Mouse (Mus musculus): ENCODE data around the gene Bcam. TPM values are rescaled to one million over a fixed set of nuclear protein-coding genes. Genes with fewer than 3 reads are reported as not detected.
"Not testable (repeated sequence)": the region's sequence is repeated elsewhere in the genome, so short reads cannot be mapped to it uniquely, and the experiment has no call there.

Bcam gene
- polyA plus RNA-seq, 1 experiment from 2014 or later: 14.0 TPM

DNA sequence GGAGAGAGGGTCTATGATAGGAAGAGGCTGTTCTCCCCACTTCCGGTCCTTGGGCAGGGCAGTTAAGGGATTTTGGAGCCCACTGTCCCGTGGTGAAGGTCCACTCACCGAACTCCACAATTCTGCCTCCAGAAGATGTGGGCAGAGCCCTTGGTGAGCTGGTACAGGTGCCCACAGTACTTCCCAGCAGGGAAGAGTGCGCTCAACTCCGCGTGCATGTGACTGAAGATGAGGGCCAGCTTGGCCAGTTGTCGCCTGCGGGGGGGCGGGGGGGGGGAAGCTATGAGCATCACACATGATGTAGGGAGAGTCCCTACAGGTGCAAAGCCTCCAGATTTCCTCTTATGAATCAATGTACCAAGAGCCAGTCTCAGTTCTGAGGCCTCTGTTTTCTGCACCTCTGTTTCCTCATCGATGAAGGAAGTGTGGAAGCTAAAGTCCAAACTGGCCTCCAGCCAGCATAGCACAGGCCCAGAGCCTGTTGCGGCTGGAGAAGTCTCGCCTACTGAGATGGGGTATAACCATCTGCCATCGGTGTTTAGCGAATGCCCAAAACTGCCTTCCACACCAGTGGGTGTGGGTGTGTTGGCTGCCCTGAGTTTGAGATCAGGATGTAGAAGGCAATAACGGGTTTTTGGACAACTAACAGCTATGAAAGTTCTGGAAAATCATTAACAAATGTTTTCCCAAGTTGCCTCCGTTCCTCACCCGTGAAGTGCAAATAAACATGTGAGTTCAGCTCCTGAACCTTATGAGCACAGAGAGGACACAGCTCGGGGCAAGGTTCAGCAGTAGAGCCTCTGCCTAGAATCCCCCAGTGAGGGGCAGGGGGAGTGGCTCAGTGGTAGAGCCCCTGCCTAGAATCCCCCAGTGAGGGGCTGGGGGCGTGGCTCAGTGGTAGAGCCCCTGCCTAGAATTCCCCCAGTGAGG, 22.1 kb upstream of the Bcam start:
- ATAC-seq: no peak
- no peak overlapping the region for H3K4me2 ChIP-seq (ENCODE audit: low read length)
- peaks cover 5% of the 10 kb centered on the region; the same call in 1 of the 2 replicates for H3K4me1 ChIP-seq (ENCODE audit: control insufficient read depth, insufficient read depth, low read length)
- peaks cover 22% of the 10 kb centered on the region for H3K27me3 ChIP-seq (ENCODE audit: control insufficient read depth, insufficient read depth, low read depth, low read length)
- no peak overlapping the region for H3K27ac ChIP-seq (ENCODE audit: low read length)
- WGBS: 89% methylated on average over 19 of the region's 19 CpGs
- no peaks in the 10 kb centered on the region for H3K9me3 ChIP-seq (replicated peaks; ENCODE audit: control insufficient read depth, low read length, poor library complexity, severe bottlenecking)
- H3K4me3 ChIP-seq (ENCODE audit: low read depth, low read length): no peak overlapping the region
- H3K9ac ChIP-seq (ENCODE audit: low read depth, low read length): no peak overlapping the region
- no peaks in the 10 kb centered on the region for H3K36me3 ChIP-seq (ENCODE audit: control insufficient read depth, insufficient read depth, low read length)

DNA sequence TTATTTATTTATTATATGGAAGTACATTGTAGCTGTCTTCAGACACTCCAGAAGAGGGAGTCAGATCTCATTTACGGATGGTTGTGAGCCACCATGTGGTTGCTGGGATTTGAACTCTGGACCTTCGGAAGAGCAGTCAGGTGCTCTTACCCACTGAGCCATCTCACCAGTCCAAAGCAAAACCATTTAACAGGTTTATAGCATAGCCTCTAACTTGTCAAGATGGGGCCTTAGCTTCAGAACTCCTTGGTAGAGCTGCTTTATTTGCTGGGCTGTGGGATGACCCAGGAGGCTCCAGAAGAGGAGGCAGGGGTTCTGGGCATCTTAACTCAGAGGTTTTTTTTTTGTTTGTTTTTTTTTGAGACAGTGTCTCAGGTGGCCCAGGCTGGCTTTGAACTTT, 20.7 kb upstream of the Bcam start:
- H3K27me3 ChIP-seq (ENCODE audit: control insufficient read depth, insufficient read depth, low read depth, low read length): peaks cover 12% of the 10 kb centered on the region
- not testable (repeated sequence) for H3K9ac ChIP-seq (ENCODE audit: low read depth, low read length); H3K4me2 ChIP-seq (ENCODE audit: low read length); H3K9me3 ChIP-seq (replicated peaks; ENCODE audit: control insufficient read depth, low read length, poor library complexity, severe bottlenecking); H3K36me3 ChIP-seq (ENCODE audit: control insufficient read depth, insufficient read depth, low read length); H3K4me3 ChIP-seq (ENCODE audit: low read depth, low read length); ATAC-seq; H3K4me1 ChIP-seq (ENCODE audit: control insufficient read depth, insufficient read depth, low read length); H3K27ac ChIP-seq (ENCODE audit: low read length)
- WGBS: 82% methylated on average over 2 of the region's 2 CpGs

DNA sequence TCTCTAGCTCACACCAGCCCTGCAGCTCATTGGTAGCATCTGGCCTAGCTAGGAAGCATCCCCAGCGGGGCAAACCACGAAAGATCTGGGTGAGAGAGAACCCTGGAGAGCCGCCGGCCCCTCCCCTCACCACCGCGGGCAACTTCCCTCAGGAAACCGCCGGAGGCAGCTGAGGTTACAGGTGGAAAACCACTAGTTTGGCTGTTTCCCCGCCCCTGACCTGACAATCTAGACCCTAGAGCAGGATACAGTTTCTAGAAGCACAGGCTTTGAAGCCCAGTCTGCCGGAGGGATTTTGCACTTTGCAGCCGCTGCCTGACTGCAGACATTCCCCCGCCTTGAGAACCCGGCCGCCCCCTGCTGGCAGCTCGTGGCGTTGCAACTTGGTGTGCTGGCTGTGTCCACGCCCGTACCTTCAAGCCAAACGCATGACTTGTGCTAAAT, 19.1 kb upstream of the Bcam start:
- Histone ChIP-seq H3K9me3 (replicated peaks; ENCODE audit: control insufficient read depth, low read length, poor library complexity, severe bottlenecking) (no peaks in the 10 kb centered on the region), H3K4me2 (ENCODE audit: low read length) (peak overlapping the region; percentile 79), H3K9ac (ENCODE audit: low read depth, low read length) (peak overlapping the region; percentile 58)

DNA sequence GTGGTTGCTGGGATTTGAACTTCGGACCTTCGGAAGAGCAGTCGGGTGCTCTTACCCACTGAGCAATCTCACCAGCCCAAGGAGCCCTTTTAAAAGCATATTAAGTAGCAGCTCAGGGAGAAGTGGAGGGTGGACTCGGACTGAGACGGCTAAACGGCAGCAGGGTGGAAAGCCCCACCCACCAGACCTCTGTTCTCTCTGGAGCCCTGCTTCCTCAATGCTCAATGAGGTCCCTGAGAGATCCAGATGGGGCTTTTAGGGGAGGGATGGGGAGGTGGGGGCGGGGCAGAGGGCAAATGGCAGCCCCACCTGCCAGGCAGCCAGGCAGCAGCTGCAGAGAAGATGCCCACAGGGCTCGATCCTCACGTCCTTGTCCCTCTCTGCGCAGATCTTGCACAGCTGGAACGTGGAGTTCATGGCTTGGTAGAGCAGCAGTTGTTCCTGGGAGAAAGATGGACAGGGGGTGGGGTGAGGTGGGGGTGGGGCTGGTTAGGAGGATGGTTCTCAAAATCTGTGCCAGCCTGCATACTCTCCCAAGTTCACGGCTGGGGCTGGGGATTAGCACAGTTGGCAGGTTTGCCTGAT, 15.2 kb upstream of the Bcam start:
- no peak overlapping the region for H3K4me2 ChIP-seq (ENCODE audit: low read length)
- H3K27me3 ChIP-seq (ENCODE audit: control insufficient read depth, insufficient read depth, low read depth, low read length): 0 out of 2 replicates have a peak, but pooled peaks cover 2% of the 10 kb centered on the region
- no peaks in the 10 kb centered on the region for H3K9me3 ChIP-seq (replicated peaks; ENCODE audit: control insufficient read depth, low read length, poor library complexity, severe bottlenecking)
- H3K36me3 ChIP-seq (ENCODE audit: control insufficient read depth, insufficient read depth, low read length): no peaks in the 10 kb centered on the region
- H3K4me1 ChIP-seq (ENCODE audit: control insufficient read depth, insufficient read depth, low read length): peaks cover 3% of the 10 kb centered on the region; the same call in 1 of the 2 replicates
- ATAC-seq: no peak
- H3K9ac ChIP-seq (ENCODE audit: low read depth, low read length): no peak overlapping the region
- H3K27ac ChIP-seq (ENCODE audit: low read length): no peak overlapping the region
- no peak overlapping the region for H3K4me3 ChIP-seq (ENCODE audit: low read depth, low read length)
- 44% methylated on average over 12 of the region's 12 CpGs for WGBS

More for the DNA sequence above, 19.1 kb upstream of the Bcam start:
- Histone ChIP-seq H3K36me3 (ENCODE audit: control insufficient read depth, insufficient read depth, low read length) (no peaks in the 10 kb centered on the region), H3K4me3 (ENCODE audit: low read depth, low read length) (peak overlapping the region; percentile 36), H3K27me3 (ENCODE audit: control insufficient read depth, insufficient read depth, low read depth, low read length) (0 out of 2 replicates have a peak, but pooled peaks cover 2% of the 10 kb centered on the region), H3K4me1 (ENCODE audit: control insufficient read depth, insufficient read depth, low read length) (peaks cover 3% of the 10 kb centered on the region; the same call in 1 of the 2 replicates), H3K27ac (ENCODE audit: low read length) (peak overlapping the region; percentile 44; the same call in 1 of the 2 replicates)
- peak; percentile 67 for ATAC-seq
- WGBS: under 1% methylated on average over 19 of the region's 19 CpGs

DNA sequence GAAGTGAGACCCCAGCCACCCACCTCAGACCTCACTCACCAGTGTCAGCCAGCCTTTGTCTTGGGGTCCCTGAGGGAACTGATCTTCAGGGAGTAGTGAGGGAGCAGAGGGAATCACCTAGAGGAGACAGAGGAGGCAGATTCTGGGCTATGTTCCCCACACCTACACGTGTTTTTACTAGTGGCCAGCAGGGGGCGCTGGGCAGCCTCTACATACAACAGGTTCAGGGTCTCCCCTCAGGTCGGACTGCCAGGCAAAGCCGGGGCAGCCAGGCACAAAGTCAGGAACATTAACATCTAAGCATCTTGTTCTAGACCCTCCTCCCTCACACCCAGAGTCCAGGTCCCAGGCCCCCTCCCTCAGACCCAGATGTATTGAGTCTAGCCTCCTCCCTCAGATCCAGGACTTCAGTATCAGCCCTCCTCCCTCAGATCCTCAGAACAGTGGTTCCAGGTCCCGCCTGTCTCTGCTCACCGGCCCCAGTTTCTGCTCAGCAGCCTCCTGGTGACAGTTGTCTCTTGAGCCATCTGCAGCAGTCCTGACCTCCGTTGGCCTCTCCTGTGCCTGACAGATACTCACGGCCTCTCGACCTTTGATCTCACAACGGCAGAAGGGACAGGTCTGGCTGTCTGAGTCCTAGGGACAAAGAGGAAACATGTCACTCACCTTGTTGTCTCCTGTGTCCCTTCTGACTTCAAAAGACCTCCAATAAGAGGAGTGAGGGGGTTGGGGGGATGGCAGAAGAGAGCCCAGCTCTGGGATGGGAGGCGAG, 14.1 kb upstream of the Bcam start:
- WGBS: 44% methylated on average over 11 of the region's 11 CpGs
- Histone ChIP-seq H3K9me3 (replicated peaks; ENCODE audit: control insufficient read depth, low read length, poor library complexity, severe bottlenecking) (no peaks in the 10 kb centered on the region), H3K4me1 (ENCODE audit: control insufficient read depth, insufficient read depth, low read length) (peaks cover 3% of the 10 kb centered on the region; the same call in 1 of the 2 replicates), H3K4me3 (ENCODE audit: low read depth, low read length) (no peak overlapping the region), H3K9ac (ENCODE audit: low read depth, low read length) (no peak overlapping the region), H3K36me3 (ENCODE audit: control insufficient read depth, insufficient read depth, low read length) (no peaks in the 10 kb centered on the region), H3K27me3 (ENCODE audit: control insufficient read depth, insufficient read depth, low read depth, low read length) (no peaks in the 10 kb centered on the region), H3K27ac (ENCODE audit: low read length) (no peak overlapping the region), H3K4me2 (ENCODE audit: low read length) (no peak overlapping the region)
- ATAC-seq: no peak

DNA sequence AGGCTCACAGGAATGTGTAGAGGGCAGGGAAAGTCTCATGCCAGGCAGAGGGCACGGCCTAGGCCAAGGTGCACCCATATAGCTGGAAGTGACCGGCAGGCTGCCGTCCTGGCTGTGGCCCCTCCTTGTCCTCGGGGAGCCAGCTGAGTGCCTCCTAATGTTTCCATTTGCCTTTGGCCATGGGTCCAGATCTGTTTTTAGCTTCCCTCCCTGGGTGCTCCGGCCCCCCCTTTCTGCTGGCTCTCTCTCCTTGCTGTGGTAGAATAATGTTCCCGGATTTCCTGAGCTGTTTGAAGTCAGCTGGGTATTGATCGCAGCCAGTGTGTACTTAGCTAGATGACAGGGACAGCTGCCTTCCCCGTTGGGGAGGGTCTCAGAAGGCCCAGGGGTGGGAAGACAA, 12.8 kb upstream of the Bcam start:
- Histone ChIP-seq H3K9me3 (replicated peaks; ENCODE audit: control insufficient read depth, low read length, poor library complexity, severe bottlenecking) (no peaks in the 10 kb centered on the region), H3K4me2 (ENCODE audit: low read length) (no peak overlapping the region), H3K27me3 (ENCODE audit: control insufficient read depth, insufficient read depth, low read depth, low read length) (no peaks in the 10 kb centered on the region), H3K4me3 (ENCODE audit: low read depth, low read length) (no peak overlapping the region), H3K36me3 (ENCODE audit: control insufficient read depth, insufficient read depth, low read length) (no peaks in the 10 kb centered on the region), H3K9ac (ENCODE audit: low read depth, low read length) (no peak overlapping the region), H3K27ac (ENCODE audit: low read length) (no peak overlapping the region), H3K4me1 (ENCODE audit: control insufficient read depth, insufficient read depth, low read length) (no peaks in the 10 kb centered on the region)
- no peak for ATAC-seq
- 68% methylated on average over 8 of the region's 8 CpGs for WGBS

DNA sequence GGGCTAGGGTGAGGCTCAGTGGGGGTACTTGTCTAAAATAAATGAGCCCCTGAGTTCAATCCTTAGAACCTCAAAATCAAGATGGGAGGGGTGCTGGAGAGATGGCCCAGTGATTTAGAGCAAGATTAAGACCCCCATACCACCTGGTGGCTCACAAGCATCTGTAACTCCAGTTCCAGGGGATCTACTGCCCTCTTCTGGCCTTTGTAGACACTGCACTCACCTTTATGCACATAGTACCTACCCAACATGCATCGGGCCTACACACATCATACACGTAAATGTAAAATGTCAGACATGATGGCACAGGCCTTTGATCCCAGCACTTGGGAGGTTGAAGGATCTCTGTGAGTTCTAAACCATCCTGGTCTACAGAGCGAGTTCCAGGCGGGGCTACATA, 11.8 kb upstream of the Bcam start:
- Histone ChIP-seq H3K27ac (ENCODE audit: low read length) (no peak overlapping the region), H3K4me2 (ENCODE audit: low read length) (no peak overlapping the region), H3K4me1 (ENCODE audit: control insufficient read depth, insufficient read depth, low read length) (no peaks in the 10 kb centered on the region), H3K9ac (ENCODE audit: low read depth, low read length) (no peak overlapping the region), H3K27me3 (ENCODE audit: control insufficient read depth, insufficient read depth, low read depth, low read length) (no peaks in the 10 kb centered on the region), H3K36me3 (ENCODE audit: control insufficient read depth, insufficient read depth, low read length) (no peaks in the 10 kb centered on the region), H3K4me3 (ENCODE audit: low read depth, low read length) (no peak overlapping the region), H3K9me3 (replicated peaks; ENCODE audit: control insufficient read depth, low read length, poor library complexity, severe bottlenecking) (no peaks in the 10 kb centered on the region)
- 91% methylated on average over 4 of the region's 4 CpGs for WGBS
- ATAC-seq: no peak

DNA sequence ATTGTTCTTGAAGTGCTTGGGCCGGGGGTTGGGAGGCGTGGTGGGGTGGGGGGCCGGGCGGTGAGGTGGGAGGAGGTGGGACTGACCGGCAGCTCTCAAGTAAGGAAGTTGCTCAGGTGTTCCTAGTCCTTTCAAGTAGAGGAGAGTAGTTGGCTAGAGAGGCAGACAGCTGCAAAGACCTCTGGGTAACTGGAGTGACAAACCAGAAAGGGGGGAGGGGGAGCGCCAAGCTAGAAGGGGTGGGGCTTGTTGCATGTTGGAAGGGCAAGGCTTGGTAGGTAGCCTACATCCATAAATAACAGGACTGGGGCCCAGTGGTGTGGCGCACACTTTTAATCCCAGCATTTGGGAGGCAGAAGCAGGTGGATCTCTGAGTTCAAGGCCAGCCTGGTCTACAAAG, 10.9 kb upstream of the Bcam start:
- no peak for ATAC-seq
- Histone ChIP-seq H3K27ac (ENCODE audit: low read length) (no peak overlapping the region), H3K4me2 (ENCODE audit: low read length) (no peak overlapping the region), H3K4me3 (ENCODE audit: low read depth, low read length) (no peak overlapping the region), H3K4me1 (ENCODE audit: control insufficient read depth, insufficient read depth, low read length) (no peaks in the 10 kb centered on the region), H3K9me3 (replicated peaks; ENCODE audit: control insufficient read depth, low read length, poor library complexity, severe bottlenecking) (no peaks in the 10 kb centered on the region), H3K36me3 (ENCODE audit: control insufficient read depth, insufficient read depth, low read length) (no peaks in the 10 kb centered on the region), H3K27me3 (ENCODE audit: control insufficient read depth, insufficient read depth, low read depth, low read length) (no peaks in the 10 kb centered on the region), H3K9ac (ENCODE audit: low read depth, low read length) (no peak overlapping the region)
- 89% methylated on average over 7 of the region's 7 CpGs for WGBS
